Mouse (Mus musculus) MEL (cell line): ENCODE measurements around the gene Acox3. TPM values are rescaled to one million over a fixed set of nuclear protein-coding genes. Genes with fewer than 3 reads are reported as not detected.

ENCODE experiments used
- DNase-seq: peaks from one replicate; pipeline ENCODE4 v3.0.0; 2011; ENCODE audit warnings: low read depth, low spot score
- H3K27ac ChIP-seq: 2 replicates; pipeline ENCODE4 v1.5.1; 2012; ENCODE audit warnings: low read depth, mild to moderate bottlenecking, control low read depth, low read length, moderate library complexity; ENCODE audit not compliant: control insufficient read depth
- H3K27me3 ChIP-seq, 2 experiments: fragments of 150-350 bp in 1 of 2; sonication (generic) in 1 of 2; 2 replicates each; pipeline ENCODE4 v1.6.1; 2012; ENCODE audit warnings: low read length in 2 of 2, mild to moderate bottlenecking in 2 of 2, improper control_type of control experiment in 1 of 2, moderate library complexity in 1 of 2; ENCODE audit not compliant: insufficient read depth in 2 of 2, control insufficient read depth in 1 of 2
- H3K36me3 ChIP-seq, 2 experiments: 2 replicates each; pipeline ENCODE4 v1.6.1; 2012 to 2014; ENCODE audit warnings: low read length in 2 of 2, improper control_type of control experiment in 1 of 2, inconsistent platforms in 1 of 2, mild to moderate bottlenecking in 1 of 2; ENCODE audit not compliant: insufficient read depth in 2 of 2, control insufficient read depth in 1 of 2
- H3K4me1 ChIP-seq, 2 experiments: fragments of 150-350 bp in 1 of 2; sonication (generic) in 1 of 2; 2 replicates each; pipeline ENCODE4 v1.6.1; 2012; ENCODE audit warnings: low read length in 2 of 2, improper control_type of control experiment in 1 of 2, mild to moderate bottlenecking in 1 of 2; ENCODE audit not compliant: insufficient read depth in 2 of 2, control insufficient read depth in 1 of 2
- H3K4me3 ChIP-seq, 2 experiments: fragments of 150-350 bp in 1 of 2; sonication (generic) in 1 of 2; 2 replicates each; pipeline ENCODE4 v1.5.1; 2012; ENCODE audit warnings: low read depth in 2 of 2, low read length in 2 of 2, mild to moderate bottlenecking in 2 of 2, moderate library complexity in 2 of 2, control low read depth in 1 of 2, improper control_type of control experiment in 1 of 2; ENCODE audit not compliant: control insufficient read depth in 1 of 2, insufficient read depth in 1 of 2
- H3K79me2 ChIP-seq: 2 replicates; pipeline ENCODE4 v1.6.1; 2012; ENCODE audit warnings: mild to moderate bottlenecking, low read length, moderate library complexity; ENCODE audit not compliant: control insufficient read depth, poor library complexity, insufficient read depth
- H3K9ac ChIP-seq: 2 replicates; pipeline ENCODE4 v1.6.1; 2012; ENCODE audit warnings: low read depth, mild to moderate bottlenecking, control low read depth, low read length, moderate library complexity; ENCODE audit not compliant: control insufficient read depth, poor library complexity, severe bottlenecking
- H3K9me3 ChIP-seq: fragments of 150-350 bp; sonication (generic); replicated peaks from 2 replicates; pipeline ENCODE4 v1.6.1; 2012; ENCODE audit warnings: mild to moderate bottlenecking, low read length, improper control_type of control experiment, moderate library complexity; ENCODE audit not compliant: insufficient read depth
- BHLHE40 ChIP-seq: IDR thresholded peaks from 2 replicates; pipeline ENCODE4 v1.6.1; 2012; ENCODE audit warnings: low read depth, mild to moderate bottlenecking, inconsistent platforms, low read length, improper control_type of control experiment, borderline replicate concordance
- CHD1 ChIP-seq: IDR thresholded peaks from 2 replicates; pipeline ENCODE4 v1.6.1; 2012; ENCODE audit warnings: low read depth, mild to moderate bottlenecking, inconsistent platforms, low read length, improper control_type of control experiment
- CHD2 ChIP-seq: IDR thresholded peaks from 2 replicates; pipeline ENCODE4 v1.6.1; 2011; ENCODE audit warnings: low read length, improper control_type of control experiment
- EP300 ChIP-seq, 2 experiments: IDR thresholded peaks; 2 replicates each; pipeline ENCODE4 v1.6.1; 2011; ENCODE audit warnings: improper control_type of control experiment in 2 of 2, low read length in 2 of 2, low read depth in 1 of 2, mild to moderate bottlenecking in 1 of 2
- ETS1 ChIP-seq: IDR thresholded peaks from 2 replicates; pipeline ENCODE4 v1.6.1; 2012; ENCODE audit warnings: low read depth, mild to moderate bottlenecking, inconsistent platforms, low read length, improper control_type of control experiment, moderate library complexity
- GATA1 ChIP-seq: IDR thresholded peaks from 2 replicates; pipeline ENCODE4 v1.6.1; 2011; ENCODE audit warnings: low read depth, low read length, improper control_type of control experiment
- HCFC1 ChIP-seq: IDR thresholded peaks from 2 replicates; pipeline ENCODE4 v1.6.1; 2012; ENCODE audit warnings: low read depth, mild to moderate bottlenecking, inconsistent platforms, low read length, improper control_type of control experiment, moderate library complexity
- KAT2A ChIP-seq: conservative IDR thresholded peaks from 2 replicates; pipeline ENCODE4 v1.6.1; 2012; ENCODE audit warnings: low read depth, low read length, improper control_type of control experiment, inconsistent platforms
- MAFK ChIP-seq: IDR thresholded peaks from 2 replicates; pipeline ENCODE4 v1.6.1; 2011; ENCODE audit warnings: low read depth, mild to moderate bottlenecking, low read length, improper control_type of control experiment, borderline replicate concordance
- MEF2A ChIP-seq: IDR thresholded peaks from 2 replicates; pipeline ENCODE4 v1.6.1; 2014; ENCODE audit warnings: low read depth, mild to moderate bottlenecking, inconsistent platforms, low read length, improper control_type of control experiment; ENCODE audit not compliant: poor library complexity, insufficient replicate concordance, severe bottlenecking; ENCODE audit errors: extremely low read depth
- MXI1 ChIP-seq: IDR thresholded peaks from 2 replicates; pipeline ENCODE4 v1.6.1; 2011; ENCODE audit warnings: mild to moderate bottlenecking, low read depth, low read length, improper control_type of control experiment
- MYC ChIP-seq: IDR thresholded peaks from 2 replicates; pipeline ENCODE4 v1.6.1; 2011; ENCODE audit warnings: low read depth, mild to moderate bottlenecking, low read length, improper control_type of control experiment, moderate library complexity
- POLR2AphosphoS2 ChIP-seq: IDR thresholded peaks from 2 replicates; pipeline ENCODE4 v1.6.1; 2011; ENCODE audit warnings: low read length, improper control_type of control experiment
- POLR2AphosphoS5 ChIP-seq: IDR thresholded peaks from 2 replicates; pipeline ENCODE4 v1.6.1; 2012; ENCODE audit warnings: low read depth, borderline replicate concordance, mild to moderate bottlenecking, inconsistent platforms, low read length, moderate library complexity, mixed read lengths
- RAD21 ChIP-seq: IDR thresholded peaks from 2 replicates; pipeline ENCODE4 v1.6.1; 2011; ENCODE audit warnings: mild to moderate bottlenecking, low read depth, low read length, improper control_type of control experiment
- RCOR1 ChIP-seq: IDR thresholded peaks from 2 replicates; pipeline ENCODE4 v1.6.1; 2012; ENCODE audit warnings: low read depth, mild to moderate bottlenecking, inconsistent platforms, low read length, improper control_type of control experiment
- TAL1 ChIP-seq: IDR thresholded peaks from 2 replicates; pipeline ENCODE4 v1.6.1; 2012; ENCODE audit warnings: mild to moderate bottlenecking, inconsistent platforms, low read length, moderate library complexity, mixed read lengths
- TBP ChIP-seq: IDR thresholded peaks from 2 replicates; pipeline ENCODE4 v1.8.0; 2011; ENCODE audit warnings: low read depth, low read length, improper control_type of control experiment
- TCF12 ChIP-seq: IDR thresholded peaks from 2 replicates; pipeline ENCODE4 v1.6.1; 2014; ENCODE audit warnings: low read depth, mild to moderate bottlenecking, inconsistent platforms, low read length, improper control_type of control experiment, moderate library complexity
- USF1 ChIP-seq: IDR thresholded peaks from 2 replicates; pipeline ENCODE4 v1.6.1; 2014; ENCODE audit warnings: low read depth, mild to moderate bottlenecking, inconsistent platforms, low read length, improper control_type of control experiment, moderate library complexity
- USF2 ChIP-seq, 2 experiments: IDR thresholded peaks; 2 replicates each; pipeline ENCODE4 v1.6.1; 2011 to 2012; ENCODE audit warnings: improper control_type of control experiment in 2 of 2, low read length in 2 of 2, borderline replicate concordance in 1 of 2, inconsistent platforms in 1 of 2, low read depth in 1 of 2, mild to moderate bottlenecking in 1 of 2; ENCODE audit not compliant: insufficient read depth in 1 of 2
- polyA plus RNA-seq, 2 experiments: library from polyadenylated mRNA; stranded (reverse) in 1 of 2; unstranded in 1 of 2; fragments of >175 nt in 1 of 2; fragments of >200 nt in 1 of 2; gene quantifications; 2 replicates each; pipeline versions ENCODE4 v1.2.1 to v1.2.4; 2012; ENCODE audit warnings: low replicate concordance in 2 of 2, low read depth in 1 of 2; ENCODE audit not compliant: insufficient read length in 2 of 2, insufficient read depth in 1 of 2, missing spikeins in 1 of 2
- total RNA-seq: library from RNA; depleted of rRNA; stranded (reverse); fragments of 300-350 nt; gene quantifications from 2 replicates; pipeline ENCODE4 v1.2.3, GENCODE M21; 2012

Gene Acox3
- total and polyA plus RNA-seq, 3 experiments = 6.5 to 11.4 TPM; not detected in 1

DNA sequence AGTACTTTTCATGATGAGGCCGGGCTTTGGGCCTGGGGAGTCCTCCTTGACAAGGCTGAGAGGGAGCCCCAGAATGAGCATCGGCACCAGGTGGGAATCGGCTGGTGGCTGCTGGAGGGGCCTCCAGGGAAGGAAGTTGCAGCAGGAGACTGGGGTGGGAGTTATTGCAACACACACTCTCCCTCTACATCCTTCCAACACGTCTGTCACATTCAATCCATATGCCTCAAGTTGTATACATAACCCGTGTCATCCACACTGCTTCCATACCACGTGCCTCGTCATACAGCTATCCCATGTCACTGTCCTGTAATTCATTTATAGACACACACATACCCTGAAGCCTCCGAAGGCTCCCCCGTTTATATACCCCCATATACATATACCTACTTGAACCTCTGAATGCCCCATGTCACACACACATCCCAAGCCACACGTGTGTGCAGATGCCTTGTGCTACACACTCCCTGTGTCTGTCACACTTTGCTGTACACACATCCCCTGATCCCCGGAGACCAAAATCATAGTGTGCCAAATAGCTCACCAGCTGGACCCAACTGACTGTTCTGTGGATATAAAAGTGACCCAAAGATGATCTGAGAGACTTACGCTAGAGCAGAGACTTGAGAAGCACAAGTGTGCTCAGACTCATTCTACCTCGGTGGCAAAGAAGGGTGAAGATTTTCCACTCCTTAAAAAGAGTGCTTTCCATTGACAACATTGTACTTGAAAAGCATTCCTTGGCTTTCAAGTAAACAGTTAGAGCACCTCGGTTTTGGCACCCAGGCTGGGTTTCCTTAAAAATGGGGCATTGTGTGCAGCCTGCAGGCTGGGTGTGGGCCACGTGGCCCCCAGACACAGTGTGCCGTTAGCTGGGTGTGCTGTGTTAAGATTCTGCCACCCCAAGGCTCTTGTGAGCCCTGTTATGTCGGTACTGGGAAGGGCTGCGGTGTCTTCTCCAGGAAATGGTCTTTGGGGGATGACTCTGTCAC is 13.6 kb downstream of the Acox3 start:
- Histone ChIP-seq H3K27ac (no peak overlapping the region), H3K79me2 (no peaks in the 10 kb centered on the region), H3K4me1 (no peaks in the 10 kb centered on the region), H3K36me3 (no peaks in the 10 kb centered on the region), H3K27me3 (no peaks in the 10 kb centered on the region), H3K9ac (no peak overlapping the region), H3K9me3 (no peaks in the 10 kb centered on the region), H3K4me3 (no peak overlapping the region)
- DNase-seq = no peak
- TF ChIP-seq TBP (no peak), POLR2AphosphoS2 (no peak), MAFK (no peak), MXI1 (no peak), EP300 (IDR thresholded peaks at IDR 0.05; ENCODE audit: low read depth in 1 of 2, low read length in 2 of 2) (no peak), CHD2 (no peak), USF1 (no peak), KAT2A (no peak), ETS1 (no peak), USF2 (IDR thresholded peaks at IDR 0.05; ENCODE audit: borderline replicate concordance in 1 of 2, insufficient read depth in 1 of 2, low read depth in 1 of 2, low read length in 2 of 2) (no peak), BHLHE40 (no peak), RAD21 (no peak)

DNA sequence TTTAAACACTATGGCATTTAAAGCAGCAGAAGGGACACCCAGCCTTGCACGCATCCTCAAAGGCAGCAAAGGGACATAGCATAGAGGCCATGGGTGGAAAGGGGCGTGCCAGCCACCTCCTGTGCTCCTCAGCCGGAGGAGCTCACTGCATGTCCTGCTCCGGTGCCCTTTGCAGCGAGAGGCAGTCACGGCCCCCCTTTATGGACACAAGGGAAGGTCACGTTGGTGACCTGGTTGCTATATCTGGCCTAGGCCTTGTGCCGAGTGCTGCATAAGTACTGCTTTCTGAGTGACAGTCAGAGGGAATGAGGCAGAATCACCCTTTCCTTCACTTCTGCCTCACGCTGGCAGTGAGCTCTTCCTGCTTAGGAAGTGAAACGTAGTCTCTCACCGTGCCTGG is 17.4 kb downstream of the Acox3 start:
- no peak overlapping the region for H3K4me3 ChIP-seq
- TF ChIP-seq HCFC1 (no peak), MYC (no peak), POLR2AphosphoS5 (no peak), RCOR1 (no peak), CHD1 (no peak), BHLHE40 (no peak), TAL1 (no peak), EP300 (IDR thresholded peaks at IDR 0.05; ENCODE audit: low read depth in 1 of 2, low read length in 2 of 2) (no peak), GATA1 (no peak), MEF2A (no peak), TCF12 (no peak), RAD21 (no peak), POLR2AphosphoS2 (no peak), MXI1 (no peak), ETS1 (no peak)
- H3K4me1 ChIP-seq = no peaks in the 10 kb centered on the region
- H3K9me3 ChIP-seq = no peaks in the 10 kb centered on the region
- no peaks in the 10 kb centered on the region for H3K36me3 ChIP-seq
- no peaks in the 10 kb centered on the region for H3K79me2 ChIP-seq
- no peaks in the 10 kb centered on the region for H3K27me3 ChIP-seq
- H3K9ac ChIP-seq = no peak overlapping the region
- H3K27ac ChIP-seq = no peak overlapping the region
- DNase-seq = no peak
